Mouse (Mus musculus) induced T-regulatory cell, adult 2 months (primary cell): Measurements from ENCODE around the gene Sapcd2.

Source experiments
- DNase-seq: peaks from one replicate; pipeline ENCODE4 v3.0.0-alpha.2; 2012; ENCODE audit warnings: low read depth

The Sapcd2 gene

DNA sequence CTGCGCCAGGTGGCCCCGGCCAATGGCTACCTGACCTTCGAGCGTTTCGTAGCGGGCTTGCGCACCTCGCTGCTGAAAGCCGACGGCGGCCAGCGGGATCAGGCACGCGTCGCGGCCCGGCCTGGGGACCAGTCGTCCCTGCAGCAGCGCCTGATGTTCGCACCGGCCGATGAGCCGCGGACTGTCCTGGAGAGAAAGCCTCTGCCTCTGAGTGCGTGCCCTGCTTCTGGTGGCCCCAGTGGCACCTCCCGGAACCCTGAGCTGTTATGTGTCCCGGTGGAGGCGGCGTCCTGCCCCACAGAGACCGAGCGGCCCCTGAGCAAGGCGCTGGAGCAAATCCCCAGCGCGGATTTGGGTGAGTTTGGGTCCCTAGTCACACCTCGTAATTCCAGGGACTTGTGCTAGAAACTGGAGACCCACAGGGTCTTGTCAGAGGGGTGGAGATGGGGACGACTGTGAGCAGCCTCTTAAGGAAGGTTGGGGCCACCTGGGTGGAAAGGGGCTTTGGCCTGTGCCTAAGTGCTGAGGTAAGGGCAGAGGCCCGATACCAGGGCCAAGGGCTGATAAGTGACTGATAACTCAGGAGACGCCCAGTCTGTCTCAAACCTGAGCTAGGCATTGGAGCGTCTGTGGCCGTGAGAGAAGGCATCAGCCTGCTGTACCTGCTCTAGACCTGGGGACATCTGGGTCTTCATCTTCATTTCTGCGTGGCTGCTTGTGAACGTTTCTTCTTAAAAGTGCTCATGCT, 697 bp downstream of the Sapcd2 start:
- peak; percentile 38 for DNase-seq

- DNase-seq = no peak
Observed at GRCm38 (mm10) chr2:25373431-25373830, 1.3 kb downstream of the Sapcd2 start.

GRCm38 (mm10) chr2:25376589-25376988, 4.5 kb downstream of the Sapcd2 start:
- DNase-seq = peak; percentile 75

- no peak for DNase-seq
Observed at GRCm38 (mm10) chr2:25384492-25384891, 12.4 kb downstream of the Sapcd2 start.

- DNase-seq = no peak
Observed at GRCm38 (mm10) chr2:25391266-25391665, 19.1 kb downstream of the Sapcd2 start.

GRCm38 (mm10) chr2:25394281-25395221, 22.4 kb downstream of the Sapcd2 start:
- no peak for DNase-seq

DNA sequence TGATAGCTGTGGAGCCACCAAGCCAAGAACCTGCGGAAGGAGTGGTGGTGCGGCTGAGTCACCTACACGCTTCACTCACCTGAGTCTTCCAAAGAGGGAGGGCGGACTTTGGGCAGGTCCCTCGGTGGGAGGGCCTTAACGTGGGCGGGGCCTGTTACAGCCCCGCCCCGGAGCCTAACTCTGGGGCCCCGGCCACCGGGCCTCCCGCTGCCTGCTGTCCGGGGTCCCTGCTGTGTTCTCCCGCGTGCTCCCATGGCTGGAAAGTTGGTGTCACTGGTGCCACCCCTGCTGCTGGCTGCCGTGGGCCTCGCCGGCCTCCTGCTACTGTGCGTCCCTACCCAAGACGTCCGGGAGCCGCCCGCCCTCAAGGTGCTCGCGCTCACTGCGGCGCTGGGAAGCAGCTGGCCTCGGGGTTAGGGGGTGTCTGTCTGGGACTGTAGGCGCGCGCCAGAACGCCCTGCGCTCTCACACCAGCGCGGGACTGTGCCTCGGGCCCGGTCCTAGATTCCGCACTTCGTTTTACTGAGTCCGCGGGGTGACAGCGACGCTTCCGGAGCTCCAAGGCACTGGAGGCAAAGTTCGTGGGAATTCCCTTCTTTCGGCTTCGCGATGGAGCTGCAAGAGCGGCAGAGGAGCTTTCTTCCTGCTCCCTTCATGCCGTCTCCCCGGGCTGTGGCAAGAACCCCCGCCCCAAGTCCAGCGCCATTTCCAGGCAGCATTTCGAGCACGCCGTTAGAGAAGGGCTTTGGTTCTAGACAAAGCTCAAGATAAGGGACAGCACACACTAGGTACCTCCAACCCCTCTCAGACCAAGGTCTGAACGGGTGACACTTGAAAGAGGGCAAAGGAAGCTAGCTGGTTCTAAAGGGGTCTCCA, 23.8 kb downstream of the Sapcd2 start, which contains the start of gene Entpd2:
TSS of gene Entpd2 (plus strand) at position 154 of the 876 bp plus-strand sequence.
- DNase-seq = peak; percentile 62

DNA sequence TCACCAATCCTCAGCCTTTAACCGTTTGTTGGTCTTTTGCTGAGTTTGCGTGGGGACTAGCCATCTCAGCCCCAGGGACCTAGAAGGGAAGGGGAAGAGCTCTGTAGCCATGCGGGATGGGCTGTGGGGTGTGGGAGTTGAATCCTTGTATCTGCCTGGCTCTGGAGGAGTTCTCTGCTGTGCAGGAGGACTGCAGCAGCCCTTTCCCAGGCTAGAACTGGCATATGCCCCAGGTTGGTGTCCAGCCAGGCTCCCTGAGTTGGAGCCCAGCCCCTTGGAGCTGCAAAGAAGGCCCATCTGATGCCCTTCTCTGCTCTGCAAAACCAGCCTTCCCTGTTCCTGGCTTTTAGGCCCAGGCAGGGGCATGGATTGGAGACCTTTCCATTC, 24.5 kb downstream of the Sapcd2 start:
- no peak for DNase-seq

DNA sequence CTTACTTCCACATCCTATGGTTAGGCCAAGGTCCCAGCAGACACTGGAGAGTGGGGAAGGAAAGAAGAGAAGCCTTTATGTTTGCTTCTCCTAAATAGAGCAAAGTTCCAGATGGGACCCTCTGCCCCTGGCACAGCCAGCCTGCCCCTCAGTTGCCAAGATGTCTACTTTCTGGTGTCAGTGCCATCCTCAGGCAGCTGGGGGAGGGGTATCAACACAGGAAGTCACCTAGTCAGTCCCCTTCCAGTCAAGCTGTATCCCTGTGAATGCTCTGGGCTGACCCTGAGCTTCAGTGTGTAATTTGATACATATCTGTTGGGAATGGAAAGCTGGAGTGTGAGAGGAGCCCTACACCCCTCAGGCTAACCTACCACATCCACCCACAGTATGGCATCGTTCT, 24.9 kb downstream of the Sapcd2 start:
- no peak for DNase-seq

GRCm38 (mm10) chr2:25398065-25398464, 25.9 kb downstream of the Sapcd2 start:
- DNase-seq = no peak

DNA sequence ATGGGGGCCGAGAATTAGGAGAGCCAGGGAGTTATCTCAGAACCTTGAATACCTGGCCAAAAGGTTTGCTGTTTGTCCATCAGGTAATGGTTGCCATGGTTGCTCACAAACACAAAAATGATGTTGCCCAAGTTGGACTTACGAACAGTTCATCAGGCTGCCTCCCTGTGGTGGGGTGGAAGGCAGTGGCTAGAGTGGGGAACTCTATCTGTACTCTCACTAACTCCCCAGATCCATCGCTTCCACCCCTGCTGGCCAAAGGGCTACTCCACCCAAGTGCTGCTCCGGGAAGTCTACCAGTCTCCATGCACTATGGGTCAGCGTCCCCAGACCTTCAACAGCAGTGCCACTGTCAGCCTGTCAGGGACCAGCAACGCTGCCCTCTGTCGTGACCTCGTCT, 26.9 kb downstream of the Sapcd2 start, which contains the start of gene Npdc1:
TSS of gene Npdc1 (plus strand) at position 301 of the 400 bp plus-strand sequence.
- DNase-seq = no peak

DNA sequence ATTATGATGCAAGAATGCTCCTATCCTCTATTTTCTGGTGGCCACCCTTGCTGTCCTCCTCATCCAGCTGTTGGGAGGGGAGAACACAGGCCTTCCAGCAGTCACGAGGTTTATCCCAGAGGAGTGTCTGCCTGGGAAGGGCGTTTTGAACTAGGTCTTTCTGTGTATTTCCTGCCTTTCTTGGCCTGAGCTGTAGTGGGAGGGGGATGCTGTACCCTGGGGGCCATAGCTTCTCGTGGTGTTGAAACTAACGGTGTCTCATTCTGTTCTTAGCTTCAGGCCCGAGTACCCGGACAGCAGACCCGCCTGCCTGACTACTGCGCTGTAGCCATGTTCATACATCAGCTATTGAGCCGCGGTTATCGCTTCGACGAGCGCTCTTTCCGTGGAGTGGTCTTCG, 28.2 kb downstream of the Sapcd2 start:
- DNase-seq = no peak

- peak; percentile 49 for DNase-seq
Observed at GRCm38 (mm10) chr2:25400764-25401163, 28.6 kb downstream of the Sapcd2 start.

DNA sequence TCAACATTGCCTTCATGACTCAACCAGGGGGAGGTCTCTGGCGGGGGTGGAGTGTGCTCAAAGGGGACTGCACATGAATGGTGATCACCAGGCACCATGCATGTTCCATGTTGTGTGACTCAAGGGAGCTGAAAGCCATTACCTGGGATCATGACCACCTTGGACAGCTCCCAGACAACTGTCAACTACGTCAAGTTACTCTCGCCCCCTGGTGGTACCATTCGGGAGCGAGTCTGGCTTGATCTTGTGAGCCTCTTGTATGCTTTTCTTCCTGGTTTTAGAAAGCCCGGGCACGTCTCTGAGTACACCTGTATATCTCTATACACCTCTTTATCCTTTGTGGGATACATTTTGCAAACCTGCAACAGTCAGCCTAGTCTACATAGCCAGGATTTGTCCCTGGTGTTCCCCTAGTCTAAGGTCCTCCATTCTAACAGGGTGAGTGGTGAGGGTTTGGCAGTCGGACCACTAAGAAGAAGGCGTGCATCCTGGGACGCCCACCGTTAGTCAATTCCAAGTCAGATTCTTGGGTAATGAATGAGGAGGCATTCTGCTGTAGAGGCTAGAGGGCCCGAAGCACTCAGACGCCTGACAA, 30.4 kb downstream of the Sapcd2 start:
- peak; percentile 95 for DNase-seq

DNA sequence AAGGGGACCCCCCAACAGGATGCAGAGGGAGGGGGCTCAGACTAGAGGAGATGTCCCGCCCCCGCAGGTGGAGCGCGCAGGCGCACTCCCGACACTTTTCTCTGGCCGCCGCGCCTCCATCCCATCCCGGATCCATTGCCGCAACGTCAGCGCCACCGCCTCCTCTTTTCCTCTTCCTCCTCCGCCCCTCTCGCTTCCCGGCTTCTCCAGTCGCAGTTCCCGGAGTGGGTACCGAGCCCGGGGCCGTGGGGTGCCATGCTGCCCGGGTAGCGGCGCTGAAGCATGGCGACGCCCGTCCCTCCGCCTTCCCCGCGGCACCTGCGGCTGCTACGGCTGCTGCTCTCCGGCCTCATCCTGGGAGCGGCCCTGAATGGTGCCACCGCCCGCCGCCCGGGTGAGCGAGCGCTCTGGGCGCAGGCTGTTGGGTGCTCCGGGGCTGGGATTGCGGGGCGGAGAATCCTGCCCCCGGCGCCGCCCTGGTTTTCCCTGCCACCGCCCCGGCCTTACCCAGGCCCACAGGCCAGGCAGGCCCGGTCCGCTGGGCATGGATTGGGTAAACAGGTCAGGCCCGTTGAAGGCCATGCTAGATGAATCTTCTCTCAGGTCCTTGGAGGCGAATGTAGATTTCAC, 31.0 kb downstream of the Sapcd2 start:
- DNase-seq = peak; percentile 53

DNA sequence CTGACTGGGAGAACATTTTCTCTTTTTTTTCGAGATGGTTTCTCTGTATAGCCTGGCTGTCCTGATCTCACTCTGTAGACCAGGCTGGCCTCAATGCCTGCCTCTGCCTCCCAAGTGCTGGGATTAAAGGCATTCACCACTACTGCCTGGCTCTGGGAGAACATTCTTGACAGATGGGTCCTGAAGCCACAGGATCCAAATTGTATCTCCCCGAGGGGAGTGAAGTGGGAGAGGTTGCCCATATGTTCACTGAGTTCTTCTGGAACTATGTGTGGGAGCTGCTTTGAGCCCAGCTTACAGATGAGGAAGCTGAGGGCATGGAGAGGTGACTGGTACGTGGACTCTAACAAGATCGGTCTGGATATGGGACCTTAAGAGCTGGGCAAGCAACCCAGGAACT, 31.9 kb downstream of the Sapcd2 start:
- DNase-seq = no peak

GRCm38 (mm10) chr2:25408908-25409307, 36.8 kb downstream of the Sapcd2 start:
- DNase-seq = no peak

GRCm38 (mm10) chr2:25413436-25413835, 41.3 kb downstream of the Sapcd2 start:
- peak; percentile 42 for DNase-seq

DNA sequence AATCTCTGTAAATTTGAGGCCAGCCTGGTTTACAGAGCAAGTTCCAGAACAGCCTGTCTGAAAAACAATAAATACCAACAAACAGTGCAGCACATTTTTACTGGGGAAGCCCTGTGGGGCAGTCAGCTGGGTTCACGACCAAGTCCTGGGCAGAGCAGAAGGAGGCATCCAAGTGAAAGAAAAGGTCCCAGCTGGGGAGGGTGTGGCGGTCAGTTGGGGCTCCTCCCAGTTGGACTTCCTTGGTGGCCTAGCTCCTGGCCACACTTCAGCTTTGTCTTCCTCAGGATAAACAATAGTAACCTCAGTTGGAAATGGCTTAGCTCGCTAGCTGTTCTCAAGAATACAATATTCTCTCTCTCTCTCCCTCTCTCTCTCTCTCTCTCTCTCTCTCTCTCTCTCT, 45.3 kb downstream of the Sapcd2 start:
- DNase-seq = no peak

DNA sequence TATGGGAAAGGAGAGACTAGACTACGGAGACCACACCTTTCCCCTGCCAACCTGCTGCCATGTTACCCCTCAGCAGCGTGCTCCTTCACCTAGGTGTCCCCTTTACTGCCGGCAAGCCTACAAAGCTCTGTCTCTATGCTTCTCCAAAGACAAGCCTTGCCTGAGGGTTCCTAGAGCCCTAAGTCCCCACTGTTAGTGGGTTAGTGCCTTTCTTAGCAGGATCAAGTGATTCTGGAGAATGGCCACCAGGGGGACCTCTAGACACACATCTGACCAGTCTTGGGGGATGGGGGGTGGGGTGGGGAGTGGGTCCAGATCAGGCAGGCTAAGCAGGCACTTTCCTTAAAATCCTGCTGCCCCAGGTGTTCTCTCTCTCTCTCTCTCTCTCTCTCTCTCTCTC, 49.8 kb downstream of the Sapcd2 start:
- peak; percentile 88 for DNase-seq
